In the genomic region with DNA sequence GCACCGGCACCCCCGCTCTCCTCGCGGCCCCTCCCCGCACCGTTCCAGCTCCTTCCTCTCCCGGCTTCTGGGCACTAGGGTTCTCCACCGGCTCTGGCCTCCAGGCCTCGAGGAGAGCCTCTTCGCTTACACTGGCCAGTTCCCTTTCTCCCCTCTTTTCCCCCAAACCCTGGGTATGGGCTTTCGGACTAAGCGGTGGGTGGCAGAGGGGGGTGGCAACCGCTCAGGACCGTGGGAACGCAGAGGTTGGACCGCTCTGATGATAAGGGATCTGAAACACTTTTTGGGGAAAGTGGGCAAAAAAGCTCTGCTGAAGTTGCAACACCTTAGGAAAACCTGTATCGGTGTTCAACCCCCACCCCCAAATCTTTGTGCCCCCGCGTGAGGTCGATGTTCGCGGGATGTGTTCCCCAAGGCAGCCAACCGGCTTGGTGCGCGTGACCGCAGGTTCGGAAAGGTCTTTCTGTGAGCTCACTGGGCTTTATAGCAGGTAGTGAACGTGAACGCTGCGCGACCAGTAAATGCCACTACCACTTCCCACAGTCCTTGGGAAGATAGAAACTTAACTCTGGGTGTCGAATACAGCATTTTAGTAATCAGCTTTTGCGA, we compare ENCODE assay signal across 8 mouse cellular contexts. TPM values are rescaled to one million over a fixed set of nuclear protein-coding genes. Genes with fewer than 3 reads are reported as not detected.
DNase-seq lines count a peak whose midpoint lies in the region; ATAC-seq and TF ChIP-seq lines count a peak whose summit lies in the region.

No protein-coding gene starts in this region.

- no peak for ATAC-seq in forebrain, embryonic 14.5 days
- no peak for ATAC-seq in hindbrain, embryonic 16.5 days
- peak; percentile 76; the same call in 1 of the 2 replicates for ATAC-seq in stomach, postnatal 0 days (ENCODE audit: low FRiP score, low TSS enrichment)

- no peak for TF ChIP-seq CTCF in liver, adult 2 months (IDR thresholded peaks at IDR 0.05; ENCODE audit: low read depth, low read length)
- TF ChIP-seq CTCF in stomach, postnatal 0 days (IDR thresholded peaks at IDR 0.05; ENCODE audit: low read depth) = no peak

- H3K27ac ChIP-seq in liver, adult 2 months (replicated peaks; ENCODE audit: insufficient read depth, low read depth, low read length) = peak overlapping the region; percentile 26; the same call in 1 of the 2 replicates
- H3K27ac ChIP-seq in brown adipose tissue, adult 24 weeks (replicated peaks; ENCODE audit: low read depth, low read length) = peak overlapping the region; percentile 72
- H3K27ac ChIP-seq in forebrain, embryonic 14.5 days (ENCODE audit: low read depth, low read length) = peak overlapping the region; percentile 79
- H3K27ac ChIP-seq in hindbrain, embryonic 16.5 days (ENCODE audit: low read depth, low read length) = peak overlapping the region; percentile 95
- peak overlapping the region; percentile 88 for H3K27ac ChIP-seq in stomach, postnatal 0 days (replicated peaks)

- H3K9ac ChIP-seq in liver, adult 2 months (ENCODE audit: low read depth, low read length) = peak overlapping the region; percentile 89
- peak overlapping the region; percentile 68 for H3K9ac ChIP-seq in forebrain, embryonic 14.5 days (ENCODE audit: low read length)
- peak overlapping the region; percentile 97 for H3K9ac ChIP-seq in hindbrain, embryonic 16.5 days (ENCODE audit: low read depth, low read length)
- peak overlapping the region; percentile 82 for H3K9ac ChIP-seq in stomach, postnatal 0 days (ENCODE audit: low read length)

- H3K4me2 ChIP-seq in forebrain, embryonic 14.5 days (ENCODE audit: low read length) = peak overlapping the region; percentile 90
- peak overlapping the region; percentile 86 for H3K4me2 ChIP-seq in hindbrain, embryonic 16.5 days (ENCODE audit: low read length)
- peak overlapping the region; percentile 87 for H3K4me2 ChIP-seq in stomach, postnatal 0 days (replicated peaks; ENCODE audit: low read depth)

- no peak for DNase-seq in liver, adult 2 months (ENCODE audit: extremely low read depth, low read depth, low spot score)
- no peak for DNase-seq in liver
- peak; percentile 20 for DNase-seq in forebrain, embryonic 14.5 days (ENCODE audit: low spot score)
- DNase-seq in left cerebral cortex, postnatal 14 days (ENCODE audit: low spot score in 2 of 2) = peak; percentile 37 to 46
- DNase-seq in stomach, postnatal 0 days (ENCODE audit: low spot score) = peak; percentile 73

- no peaks in the 10 kb centered on the region for H3K27me3 ChIP-seq in liver, adult 2 months (ENCODE audit: control insufficient read depth, insufficient read depth, low read length)
- H3K27me3 ChIP-seq in forebrain, embryonic 14.5 days (replicated peaks; ENCODE audit: control insufficient read depth, insufficient read depth, low read length) = no peaks in the 10 kb centered on the region; the same call in 1 of the 2 replicates
- no peaks in the 10 kb centered on the region for H3K27me3 ChIP-seq in hindbrain, embryonic 16.5 days (replicated peaks; ENCODE audit: control insufficient read depth, insufficient read depth, low read length)
- H3K27me3 ChIP-seq in megakaryocyte, embryonic 14.5 days (replicated peaks) = peaks cover 40% of the 10 kb centered on the region
- no peaks in the 10 kb centered on the region for H3K27me3 ChIP-seq in stomach, postnatal 0 days (ENCODE audit: control insufficient read depth, insufficient read depth, low read length)

- intact Hi-C loops in left cerebral cortex, postnatal 14 days (cut with DNase I) = loop anchor here (5.0 to 10.0 kb wide), 4 partner anchors 38 to 305 kb away; no protein-coding TSS in a partner anchor

- peak overlapping the region; percentile 79 for H3K4me3 ChIP-seq in liver, adult 2 months (ENCODE audit: insufficient read depth, low read depth, low read length)
- H3K4me3 ChIP-seq in brown adipose tissue, adult 24 weeks (ENCODE audit: insufficient read depth, low read depth, low read length) = peak overlapping the region; percentile 97
- H3K4me3 ChIP-seq in forebrain, embryonic 14.5 days (ENCODE audit: low read depth, low read length) = peak overlapping the region; percentile 77
- H3K4me3 ChIP-seq in hindbrain, embryonic 16.5 days (ENCODE audit: low read length) = peak overlapping the region; percentile 91
- H3K4me3 ChIP-seq in megakaryocyte, embryonic 14.5 days (replicated peaks) = peak overlapping the region; percentile 91
- peak overlapping the region; percentile 76 for H3K4me3 ChIP-seq in stomach, postnatal 0 days (ENCODE audit: low read depth, low read length)

- H3K36me3 ChIP-seq in liver, adult 2 months (ENCODE audit: control insufficient read depth, insufficient read depth, low read length) = no peaks in the 10 kb centered on the region
- no peaks in the 10 kb centered on the region for H3K36me3 ChIP-seq in forebrain, embryonic 14.5 days (ENCODE audit: control insufficient read depth, insufficient read depth, low read length)
- H3K36me3 ChIP-seq in hindbrain, embryonic 16.5 days (ENCODE audit: control insufficient read depth, insufficient read depth, low read length) = no peaks in the 10 kb centered on the region
- no peaks in the 10 kb centered on the region for H3K36me3 ChIP-seq in megakaryocyte, embryonic 14.5 days (replicated peaks; ENCODE audit: low read length)
- H3K36me3 ChIP-seq in stomach, postnatal 0 days (ENCODE audit: control insufficient read depth, insufficient read depth, low read length) = no peaks in the 10 kb centered on the region

- no peak for TF ChIP-seq EP300 in stomach, postnatal 0 days (optimal IDR thresholded peaks at IDR 0.05)

- H3K9me3 ChIP-seq in forebrain, embryonic 14.5 days (replicated peaks; ENCODE audit: control insufficient read depth, low read length) = no peaks in the 10 kb centered on the region
- H3K9me3 ChIP-seq in hindbrain, embryonic 16.5 days (ENCODE audit: control insufficient read depth, low read length) = no peaks in the 10 kb centered on the region
- H3K9me3 ChIP-seq in megakaryocyte, embryonic 14.5 days = no peaks in the 10 kb centered on the region
- no peaks in the 10 kb centered on the region for H3K9me3 ChIP-seq in stomach, postnatal 0 days (ENCODE audit: control insufficient read depth, low read length)

- WGBS in liver, adult 2 months = under 1% methylated on average over 33 of the region's 33 CpGs
- WGBS in forebrain, embryonic 14.5 days = under 1% methylated on average over 33 of the region's 33 CpGs
- WGBS in hindbrain, embryonic 16.5 days = under 1% methylated on average over 33 of the region's 33 CpGs
- WGBS in stomach, postnatal 0 days = under 1% methylated on average over 33 of the region's 33 CpGs

- no peaks in the 10 kb centered on the region for H3K79me2 ChIP-seq in liver, adult 2 months (ENCODE audit: control insufficient read depth, insufficient read depth, low read length)

- no peak for TF ChIP-seq POLR2A in liver, adult 2 months (IDR thresholded peaks at IDR 0.05; ENCODE audit: extremely low read depth, insufficient read depth, low read length)

- no peaks in the 10 kb centered on the region for H3K4me1 ChIP-seq in liver, adult 2 months (ENCODE audit: control insufficient read depth, insufficient read depth, low read length)
- no peaks in the 10 kb centered on the region; the same call in 1 of the 2 replicates for H3K4me1 ChIP-seq in brown adipose tissue, adult 24 weeks (ENCODE audit: control insufficient read depth, insufficient read depth, insufficient read length, low read length)
- peaks cover 6% of the 10 kb centered on the region; the same call in 1 of the 2 replicates for H3K4me1 ChIP-seq in forebrain, embryonic 14.5 days (ENCODE audit: control insufficient read depth, insufficient read depth, low read length)
- H3K4me1 ChIP-seq in hindbrain, embryonic 16.5 days (ENCODE audit: control insufficient read depth, insufficient read depth, low read depth, low read length) = peaks cover 12% of the 10 kb centered on the region
- peaks cover 24% of the 10 kb centered on the region for H3K4me1 ChIP-seq in megakaryocyte, embryonic 14.5 days
- no peaks in the 10 kb centered on the region; the same call in 1 of the 2 replicates for H3K4me1 ChIP-seq in stomach, postnatal 0 days (replicated peaks; ENCODE audit: control insufficient read depth, insufficient read depth)

RNA-seq across cellular contexts. Expression of gene Ppm1h, which starts 1.0 kb away (rescaled TPM):
- total RNA-seq in liver, adult 2 months (2014; rRNA removed) = 3.2 and 3.7 TPM in 2 replicates
- 0.78 and 1.5 TPM in 2 replicates for polyA plus RNA-seq in liver, adult 2 months (2012; rRNA removed)
- 0.67 and 2.4 TPM in 2 replicates for polyA plus RNA-seq in brown adipose tissue, adult 24 weeks (2012; ENCODE audit: insufficient read depth, insufficient read length, missing spikeins)
- polyA plus RNA-seq in forebrain, embryonic 14.5 days (2014; fragmentation: Nextera tagmentation; extraction: Ambion mirVana) = 8.8 and 11.2 TPM in 2 replicates
- 31.4 and 33.5 TPM in 2 replicates for polyA plus RNA-seq in hindbrain, embryonic 16.5 days (2015; fragmentation: Nextera tagmentation; extraction: Ambion mirVana)
- total RNA-seq in left cerebral cortex, postnatal 14 days (2021) = 10 to 100 TPM; 88.0 to 98.7 TPM
- 0.86 and 5.5 TPM in 2 replicates for polyA plus RNA-seq in megakaryocyte, embryonic 14.5 days (2012; ENCODE audit: insufficient read depth, low replicate concordance)
- 7.5 and 7.6 TPM in 2 replicates for polyA plus RNA-seq in stomach, postnatal 0 days (2015; fragmentation: Nextera tagmentation; extraction: Ambion mirVana)

Comparison
In these comparisons a context has a peak if more than half of its experiments do, and no peak if none do; other contexts are left out.
1. DNase-seq: peak in forebrain, embryonic 14.5 days (single experiment), left cerebral cortex, postnatal 14 days (2 of 2) and stomach, postnatal 0 days (single experiment); none in liver, adult 2 months (single experiment) and liver (single experiment).
2. H3K27ac ChIP-seq: peak in every context shown above with its lines; median percentile 95 in hindbrain, embryonic 16.5 days; 88 in stomach, postnatal 0 days; 79 in forebrain, embryonic 14.5 days; 72 in brown adipose tissue, adult 24 weeks; 26 in liver, adult 2 months.
3. Peak in every context shown above with its lines, with median percentiles within 50 percentile points of each other: H3K4me3 ChIP-seq, H3K9ac ChIP-seq and H3K4me2 ChIP-seq.